Mouse (Mus musculus): ENCODE results near the gene Faap24. TPM values are rescaled to one million over a fixed set of nuclear protein-coding genes. Genes with fewer than 3 reads are reported as not detected.

Faap24 gene
- polyA plus RNA-seq, 1 experiment from 2014 or later: 23.6 TPM

DNA sequence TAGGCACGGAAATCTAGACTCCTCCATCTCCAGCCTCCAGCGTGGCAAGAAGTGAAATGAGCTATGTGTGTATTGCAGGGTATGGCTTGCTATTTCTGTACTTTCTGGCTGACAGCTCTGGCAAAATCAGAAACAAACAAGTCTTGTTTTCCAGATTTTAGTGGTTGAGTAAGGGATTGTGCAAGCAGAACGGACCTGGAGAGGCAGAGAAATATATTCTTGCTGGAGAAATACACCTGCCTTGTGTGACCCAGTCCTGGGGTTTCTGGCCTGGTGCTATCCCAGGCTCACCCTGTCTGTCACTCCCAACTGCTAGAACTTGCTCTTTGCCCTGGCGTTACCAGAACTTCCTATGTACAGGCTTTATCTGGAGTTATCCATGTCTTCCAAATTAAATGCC lies 54.1 kb downstream of the Faap24 start:
- Histone ChIP-seq H3K27ac (ENCODE audit: low read depth, low read length) (no peak overlapping the region), H3K4me2 (replicated peaks; ENCODE audit: low read depth, low read length) (no peak overlapping the region), H3K4me1 (replicated peaks; ENCODE audit: control insufficient read depth, insufficient read depth, low read length) (no peaks in the 10 kb centered on the region), H3K36me3 (ENCODE audit: control insufficient read depth, insufficient read depth, low read length) (no peaks in the 10 kb centered on the region), H3K4me3 (ENCODE audit: low read depth, low read length) (no peak overlapping the region), H3K9me3 (ENCODE audit: control insufficient read depth, low read length) (no peaks in the 10 kb centered on the region), H3K27me3 (ENCODE audit: control insufficient read depth, insufficient read depth, low read length) (no peaks in the 10 kb centered on the region), H3K9ac (ENCODE audit: low read depth, low read length) (no peak overlapping the region)
- no peak for DNase-seq (ENCODE audit: low spot score)
- ATAC-seq (ENCODE audit: low FRiP score): no peak
- WGBS: 75% methylated on average over 4 of the region's 4 CpGs

Other genes with a start within 250 kb of the Faap24 start
- 0.73 and 1.0 TPM in 2 replicates for gene Slc7a10, start 210.5 kb downstream of the Faap24 start, polyA plus RNA-seq (2014; fragmentation: Nextera tagmentation; extraction: Ambion mirVana)
- gene Lrp3, start 181.3 kb downstream of the Faap24 start, polyA plus RNA-seq (2014; fragmentation: Nextera tagmentation; extraction: Ambion mirVana): 14.8 and 17.5 TPM in 2 replicates
- gene Gpatch1, start 78.4 kb downstream of the Faap24 start, polyA plus RNA-seq (2014; fragmentation: Nextera tagmentation; extraction: Ambion mirVana): 18.1 and 19.5 TPM in 2 replicates
- gene Rhpn2, start 62.7 kb downstream of the Faap24 start, polyA plus RNA-seq (2014; fragmentation: Nextera tagmentation; extraction: Ambion mirVana): 3.1 and 3.7 TPM in 2 replicates
- 35.2 and 41.7 TPM in 2 replicates for gene Cep89, start 199 bp upstream of the Faap24 start, polyA plus RNA-seq (2014; fragmentation: Nextera tagmentation; extraction: Ambion mirVana)
- 0.17 TPM in 1 of 2 replicates, not detected in the other for gene Slc7a9, start 52.0 kb upstream of the Faap24 start, polyA plus RNA-seq (2014; fragmentation: Nextera tagmentation; extraction: Ambion mirVana)
- gene Tdrd12, start 140.9 kb upstream of the Faap24 start, polyA plus RNA-seq (2014; fragmentation: Nextera tagmentation; extraction: Ambion mirVana): 0.32 and 0.36 TPM in 2 replicates
- 41.4 and 44.6 TPM in 2 replicates for gene Nudt19, start 159.5 kb upstream of the Faap24 start, polyA plus RNA-seq (2014; fragmentation: Nextera tagmentation; extraction: Ambion mirVana)
- gene Rgs9bp, start 188.7 kb upstream of the Faap24 start, polyA plus RNA-seq (2014; fragmentation: Nextera tagmentation; extraction: Ambion mirVana): 0.03 and 0.24 TPM in 2 replicates
- gene Ankrd27, start 189.4 kb upstream of the Faap24 start, polyA plus RNA-seq (2014; fragmentation: Nextera tagmentation; extraction: Ambion mirVana): 24.3 and 27.2 TPM in 2 replicates